Mouse (Mus musculus) erythroblast, adult 5-6 weeks (primary cell): ENCODE data around the gene 4933416C03Rik. TPM values are rescaled to one million over a fixed set of nuclear protein-coding genes. Genes with fewer than 3 reads are reported as not detected.

Experiments
- ATAC-seq: replicated peaks from 2 replicates; pipeline ENCODE4 v1.8.0; 2016; ENCODE audit warnings: moderate number of reproducible peaks, mild to moderate bottlenecking, moderate TSS enrichment, inconsistent platforms; ENCODE audit not compliant: poor library complexity, low FRiP score, severe bottlenecking
- total RNA-seq, 2 experiments: library from RNA; stranded (forward) in 1 of 2; stranded (reverse) in 1 of 2; fragments of 150-400 nt in 1 of 2; fragments of 200-764, 138-1000 nt in 1 of 2; gene quantifications; 2 replicates each; pipeline versions ENCODE4 v1.2.3 to v1.2.4; 2015 to 2017; ENCODE audit warnings: low replicate concordance in 2 of 2

Gene 4933416C03Rik
- total RNA-seq (2015; ENCODE audit: low replicate concordance) (not detected in 2 replicates), total RNA-seq (2017; ENCODE audit: low replicate concordance) (2.9 TPM in 1 of 2 replicates, not detected in the other)

DNA sequence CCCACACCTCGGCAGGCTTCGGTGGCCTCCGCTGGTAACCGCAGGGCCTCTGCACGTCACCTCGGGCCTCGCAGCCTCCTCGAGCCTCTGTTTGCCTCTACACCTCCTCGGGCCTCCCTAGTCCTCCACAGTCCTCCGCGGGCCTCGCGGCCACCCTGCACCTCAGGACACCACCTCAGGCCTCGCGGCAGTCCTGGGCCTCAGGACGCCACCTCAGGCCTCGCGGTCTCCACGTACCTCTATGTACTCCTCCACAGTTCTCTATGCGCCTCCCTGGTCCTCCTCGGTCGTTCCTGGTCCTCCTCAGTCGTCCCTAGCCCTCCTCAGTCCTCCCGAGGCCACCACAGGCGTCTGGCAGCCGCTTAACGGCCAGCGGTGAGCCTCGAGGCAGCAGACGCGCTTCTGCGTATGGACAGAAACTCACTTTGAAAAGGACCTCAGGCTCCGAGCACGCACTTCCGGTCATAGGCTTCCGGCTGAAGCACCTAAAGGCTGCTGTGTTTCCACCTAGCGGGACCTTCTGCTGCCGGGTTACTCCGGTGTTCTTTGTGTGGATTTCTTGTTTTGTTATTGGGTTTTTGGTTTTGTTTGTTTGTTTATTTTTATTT lies at the start of gene 4933416C03Rik:
Gene 4933416C03Rik (minus strand): TSS at position 51 of the 608 bp plus-strand sequence.
- ATAC-seq, result no peak

DNA sequence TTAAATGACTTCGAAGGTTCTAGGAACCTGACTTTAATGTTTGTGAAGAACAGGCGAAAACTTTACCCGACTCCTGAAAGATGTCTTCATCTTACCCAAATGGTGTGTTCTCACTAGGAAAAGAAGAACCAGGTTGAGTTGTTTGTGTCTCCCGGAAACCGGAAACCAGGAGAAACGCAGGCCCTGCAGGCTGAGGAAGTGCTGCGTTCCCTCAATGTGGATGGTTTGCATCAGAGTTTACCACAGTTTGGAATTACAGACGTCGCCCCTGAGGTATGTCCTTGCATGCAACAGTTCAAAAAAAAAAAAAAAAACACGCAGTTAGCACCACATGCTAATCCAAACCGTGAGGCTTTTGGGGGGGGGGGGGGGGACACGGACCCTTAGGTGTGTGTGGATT lies 48.6 kb upstream of the 4933416C03Rik start:
- ATAC-seq, result no peak

DNA sequence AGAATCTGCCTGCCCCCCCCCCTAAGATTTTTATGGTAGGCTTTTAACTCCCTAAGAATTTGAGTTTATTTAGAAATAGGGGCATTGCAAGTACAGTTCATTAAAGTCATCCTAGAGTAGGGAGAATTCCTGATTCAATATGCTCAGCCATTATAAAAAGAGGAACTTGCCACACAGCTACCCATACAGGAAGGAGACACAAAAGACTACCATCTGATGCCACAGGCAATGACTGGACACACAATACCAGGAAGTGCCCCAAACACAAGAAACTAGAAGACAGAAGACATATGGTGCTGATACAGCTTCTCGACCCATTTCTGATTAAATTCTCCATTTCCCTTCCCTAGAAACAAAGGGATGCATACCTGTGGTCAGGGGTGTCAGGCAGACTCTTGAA lies 43.0 kb upstream of the 4933416C03Rik start:
- no peak for ATAC-seq

GRCm38 (mm10) chr10:116154707-116155106 lies 41.0 kb upstream of the 4933416C03Rik start:
- no peak for ATAC-seq

DNA sequence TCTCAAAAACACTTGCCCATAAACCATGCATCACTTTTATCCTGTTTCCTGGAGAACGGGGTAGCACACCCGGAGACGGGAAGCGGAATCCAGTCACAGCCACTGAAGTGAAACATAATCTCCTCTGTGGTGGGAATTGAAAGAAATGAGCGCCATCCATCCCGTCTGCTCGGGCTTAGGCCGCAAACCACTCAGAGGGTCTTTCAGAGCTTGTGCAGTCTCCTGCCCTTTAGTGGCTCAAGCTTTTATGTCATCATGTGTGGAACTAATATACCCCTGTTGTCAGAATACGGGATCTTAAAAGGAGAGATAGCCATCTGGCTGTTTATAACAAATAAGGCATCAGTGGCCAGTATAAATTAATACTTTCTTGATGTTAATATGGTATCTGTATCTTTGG lies 32.4 kb upstream of the 4933416C03Rik start:
- no peak for ATAC-seq

DNA sequence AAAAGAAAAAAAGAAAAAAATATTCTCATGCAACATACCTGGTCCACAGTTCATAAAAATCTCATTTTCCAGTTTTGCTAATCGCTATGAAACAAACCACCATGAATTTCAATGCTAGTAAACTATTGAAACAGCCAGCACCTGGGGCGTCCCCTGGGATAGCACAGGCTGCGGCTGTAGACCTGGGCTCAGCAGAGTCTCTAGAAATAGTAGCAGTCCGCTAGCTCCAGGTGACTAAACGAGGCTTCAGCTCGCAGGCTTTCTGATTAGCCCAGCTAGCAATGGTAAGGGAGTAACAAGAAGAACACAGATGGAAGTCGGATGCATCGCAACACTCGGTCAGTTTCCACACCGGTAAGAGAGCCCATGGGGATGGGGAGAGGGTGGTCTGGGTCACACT lies 30.0 kb upstream of the 4933416C03Rik start:
- no peak for ATAC-seq

DNA sequence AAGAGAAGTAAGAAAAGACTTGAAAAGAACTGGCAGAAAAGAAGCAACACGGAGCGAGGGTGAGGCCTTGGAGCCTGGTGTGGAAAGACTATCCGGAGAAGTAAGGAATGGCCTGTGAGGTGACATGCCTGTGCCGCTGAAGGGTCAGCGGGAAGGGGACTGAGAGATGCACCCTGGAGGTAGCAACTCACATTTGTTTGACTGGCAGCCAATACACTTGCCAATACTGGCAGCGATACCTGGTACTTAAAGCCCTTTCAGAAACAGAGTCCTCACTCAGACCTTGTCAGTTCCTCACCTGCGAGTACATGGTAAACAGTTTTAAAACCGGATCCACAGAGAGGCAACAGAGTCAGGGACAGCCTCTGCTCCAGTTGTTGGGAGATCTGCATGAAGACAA lies 26.5 kb upstream of the 4933416C03Rik start:
- ATAC-seq, result no peak

DNA sequence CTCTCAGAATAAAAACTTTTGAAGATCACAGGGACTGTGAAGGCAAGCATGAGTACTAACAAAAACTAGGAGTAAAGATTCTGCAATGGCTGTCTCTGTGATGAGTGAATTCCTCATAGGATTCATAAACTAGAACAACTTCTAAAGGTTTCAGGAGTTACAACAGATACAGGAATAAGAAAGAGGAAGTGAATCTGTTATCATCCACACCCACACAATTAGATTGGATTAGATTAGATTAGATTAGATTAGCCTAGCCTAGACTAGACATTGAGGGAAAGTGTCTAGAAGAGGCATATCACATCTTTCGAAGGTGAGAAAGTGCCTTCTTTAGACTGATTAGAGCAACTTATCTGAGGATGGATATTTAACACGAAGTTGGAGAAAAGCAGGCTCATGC lies 21.5 kb upstream of the 4933416C03Rik start:
- ATAC-seq, result no peak

DNA sequence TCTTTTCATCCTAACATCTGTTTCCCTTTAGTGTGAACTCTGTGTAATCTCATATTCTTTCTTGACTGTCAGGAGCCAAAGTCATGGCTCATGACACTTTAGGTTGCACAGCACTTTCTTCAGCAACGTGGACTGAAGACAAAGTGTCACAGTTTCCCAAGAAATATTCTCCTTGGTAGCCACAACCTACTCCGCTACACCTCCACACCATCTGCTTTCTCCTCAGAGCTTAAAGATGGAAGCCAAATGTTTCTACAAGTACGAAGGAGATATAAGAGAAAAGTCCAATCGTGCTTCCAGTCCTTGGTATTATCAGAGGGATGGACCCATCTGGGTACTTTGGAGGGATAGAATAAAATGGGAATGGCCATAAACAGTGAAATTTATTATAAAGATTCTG lies 18.5 kb upstream of the 4933416C03Rik start:
- ATAC-seq, result no peak

DNA sequence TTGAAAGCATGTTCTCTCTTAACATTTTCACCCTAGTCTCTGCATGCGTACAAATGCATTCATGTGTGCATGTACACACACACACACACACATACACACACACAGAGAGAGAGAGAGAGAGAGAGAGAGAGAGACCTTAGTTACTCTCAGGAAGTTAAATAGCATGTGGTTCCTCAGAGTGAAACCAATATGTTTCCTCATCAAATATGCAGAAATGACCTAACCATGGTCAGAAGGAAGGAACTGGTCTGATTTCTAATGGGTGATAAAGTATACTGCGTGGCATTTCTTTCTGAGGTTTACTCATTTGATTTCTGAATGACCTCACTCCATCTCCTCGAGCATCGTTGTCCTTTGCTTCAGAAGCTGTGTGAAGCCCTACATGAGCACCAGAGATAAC lies 17.5 kb upstream of the 4933416C03Rik start:
- no peak for ATAC-seq

- no peak for ATAC-seq
Observed at GRCm38 (mm10) chr10:116130401-116130800, 16.7 kb upstream of the 4933416C03Rik start.

DNA sequence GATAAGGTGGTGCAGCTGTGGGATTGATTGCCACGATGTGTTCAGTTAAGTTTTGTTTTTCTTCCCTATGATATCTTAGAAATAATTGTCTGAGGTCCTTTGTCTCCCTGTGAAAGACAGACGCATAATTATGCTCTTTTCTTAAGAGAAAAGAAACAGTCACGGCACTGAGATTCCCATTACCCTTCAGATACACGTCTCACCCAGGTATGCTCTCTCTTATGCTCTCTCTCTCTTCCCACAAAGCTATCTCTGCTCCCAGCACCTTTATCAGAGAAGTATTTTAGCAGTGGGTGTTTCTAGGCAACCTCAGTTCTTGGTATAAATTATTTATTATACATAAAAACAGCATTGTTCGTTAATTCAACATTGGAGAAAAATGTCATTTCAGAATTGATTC lies 11.6 kb upstream of the 4933416C03Rik start:
- no peak for ATAC-seq

GRCm38 (mm10) chr10:116123808-116124207 lies 10.1 kb upstream of the 4933416C03Rik start:
- ATAC-seq, result no peak

- ATAC-seq, result no peak
Observed at GRCm38 (mm10) chr10:116121463-116121862, 7.7 kb upstream of the 4933416C03Rik start.

DNA sequence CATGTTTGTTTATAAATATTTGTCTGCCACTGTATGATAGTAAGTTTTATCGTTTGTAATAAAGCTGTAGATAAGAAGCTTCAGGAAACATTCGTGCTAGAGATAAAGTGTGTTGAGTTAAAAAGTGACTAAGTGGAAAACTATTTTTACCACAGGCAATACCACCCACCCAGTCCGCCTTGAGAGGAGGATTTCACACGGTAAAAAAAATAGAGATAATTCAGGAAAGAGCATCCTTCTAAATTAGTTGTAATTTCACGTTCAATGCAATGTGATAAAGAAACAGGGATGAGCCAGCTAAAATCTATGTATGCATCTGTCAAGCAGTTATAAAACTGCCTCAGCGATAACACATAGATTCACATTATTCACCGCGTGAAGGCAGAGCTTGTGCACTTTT lies 3.3 kb upstream of the 4933416C03Rik start:
- no peak for ATAC-seq

- no peak for ATAC-seq
Observed at GRCm38 (mm10) chr10:116115881-116116677, 2.4 kb upstream of the 4933416C03Rik start.

DNA sequence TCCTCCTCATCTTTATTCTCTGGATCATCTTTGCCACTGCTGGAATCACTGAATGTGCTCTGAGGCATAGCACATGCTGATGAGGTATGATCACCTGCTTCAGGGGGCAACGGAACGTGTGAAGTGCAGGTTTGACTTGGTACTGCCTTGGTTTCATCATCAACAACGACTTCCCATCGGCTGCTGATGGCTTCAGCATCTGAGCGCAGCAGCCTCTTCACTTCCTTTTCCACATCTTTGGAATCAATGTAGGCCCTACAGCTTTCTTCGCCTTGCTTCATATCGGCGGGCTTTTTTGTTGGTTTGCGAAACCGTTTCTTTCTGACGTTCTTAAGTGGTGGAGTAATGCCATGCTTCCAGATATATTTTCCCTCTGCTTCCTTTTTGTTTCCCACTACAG lies 849 bp downstream of the 4933416C03Rik start:
- ATAC-seq, result no peak

GRCm38 (mm10) chr10:116108730-116109129 lies 5.0 kb downstream of the 4933416C03Rik start:
- no peak for ATAC-seq

- ATAC-seq, result no peak
Observed at GRCm38 (mm10) chr10:116108176-116108575, 5.5 kb downstream of the 4933416C03Rik start.

- ATAC-seq, result no peak
Observed at GRCm38 (mm10) chr10:116098470-116098869, 15.2 kb downstream of the 4933416C03Rik start.

- ATAC-seq, result no peak
Observed at GRCm38 (mm10) chr10:116096466-116096865, 17.3 kb downstream of the 4933416C03Rik start.
